Mouse (Mus musculus) small intestine, adult 2 months (tissue): ENCODE measurements around the gene Tac4.
A peak's percentile ranks its signal among the peaks of the same experiment; 100 is the strongest.

Experiments
- CTCF ChIP-seq: fragments of 200-500 bp; IDR thresholded peaks from 2 replicates; pipeline ENCODE4 v1.5.1; 2012; ENCODE audit warnings: low read depth, mild to moderate bottlenecking, control low read depth, inconsistent platforms, low read length, moderate library complexity, mixed read lengths; ENCODE audit not compliant: insufficient replicate concordance, insufficient read length; ENCODE audit errors: extremely low read depth
- POLR2A ChIP-seq: fragments of 200-500 bp; IDR thresholded peaks from 2 replicates; pipeline ENCODE4 v1.6.1; 2012; ENCODE audit warnings: low read depth, mild to moderate bottlenecking, control low read depth, inconsistent platforms, low read length, moderate library complexity

DNA sequence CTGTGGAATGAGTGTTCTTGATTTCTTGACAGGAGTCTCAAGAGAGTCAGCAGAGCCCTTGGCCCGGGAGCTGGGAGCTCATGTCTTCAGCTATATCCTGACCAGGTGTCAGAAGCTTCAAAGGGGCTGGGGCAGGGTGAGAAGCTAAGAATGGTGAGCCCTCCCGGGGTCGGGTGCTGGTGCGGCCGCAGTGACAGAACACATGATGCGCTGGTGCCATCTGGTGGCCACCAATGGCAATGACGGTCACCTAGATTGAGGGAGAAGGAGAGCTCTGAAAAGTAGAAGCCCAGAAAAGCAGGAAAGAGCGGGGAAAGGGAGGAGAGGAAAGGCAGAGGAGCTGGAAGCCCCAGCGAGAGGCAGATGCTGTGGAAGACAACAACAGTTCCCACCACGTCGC lies 10.0 kb upstream of the Tac4 start:
- TF ChIP-seq CTCF, result peak; percentile 88; the same call in 1 of the 2 replicates
- TF ChIP-seq POLR2A, result no peak; the same call in 1 of the 2 replicates
